ENCODE assay signal across 24 mouse cellular contexts in genomic region chr4:135961709-135962108, GRCm38 (mm10). TPM values are rescaled to one million over a fixed set of nuclear protein-coding genes. Genes with fewer than 3 reads are reported as not detected.
DNase-seq lines count a peak whose midpoint lies in the region; ATAC-seq and TF ChIP-seq lines count a peak whose summit lies in the region.
"Had no signal": no experiment of that assay in that cellular context is flagged by ENCODE, and none has a peak within 500 bp of the region (broad histone marks: within the 10 kb centered on the region; RNA-seq: fewer than 3 reads in every experiment).

No protein-coding gene starts in this region.

- TF ChIP-seq CTCF in layer of hippocampus, adult 2 months (conservative IDR thresholded peaks at IDR 0.05), result no peak

- H3K4me1 ChIP-seq in midbrain, embryonic 10.5 days, result peaks cover 30% of the 10 kb centered on the region
- H3K4me1 ChIP-seq in midbrain, embryonic 13.5 days (replicated peaks), result peaks cover 20% of the 10 kb centered on the region

- H3K9ac ChIP-seq in midbrain, embryonic 13.5 days (replicated peaks), result no peak overlapping the region
- H3K9ac ChIP-seq: hindbrain, embryonic 14.5 days had no signal

- WGBS in midbrain, embryonic 10.5 days, result 87% methylated on average over 5 of the region's 5 CpGs
- 92% methylated on average over 5 of the region's 5 CpGs for WGBS in midbrain, embryonic 13.5 days

- H3K27ac ChIP-seq in layer of hippocampus, adult 2 months, result 0 out of 2 replicates have a peak overlapping the region, but pooled peaks have one; percentile 97
- no peak overlapping the region for H3K27ac ChIP-seq in midbrain, embryonic 10.5 days (replicated peaks)
- no peak overlapping the region for H3K27ac ChIP-seq in midbrain, embryonic 13.5 days
- H3K27ac ChIP-seq: forebrain, embryonic 10.5 days; forebrain, embryonic 13.5 days; heart, adult 2 months; hindbrain, embryonic 14.5 days had no signal

- ATAC-seq in midbrain, embryonic 13.5 days, result no peak
- ATAC-seq: CD4-positive, CD25-positive, alpha-beta regulatory T cell, adult 4 months; forebrain, embryonic 13.5 days; forebrain, embryonic 16.5 days; hindbrain, postnatal 0 days; inflammation-experienced regulatory T-cells, adult 6 months had no signal

- H3K9me3 ChIP-seq in midbrain, embryonic 10.5 days (replicated peaks), result no peaks in the 10 kb centered on the region
- no peaks in the 10 kb centered on the region for H3K9me3 ChIP-seq in midbrain, embryonic 13.5 days
- H3K9me3 ChIP-seq: forebrain, embryonic 10.5 days; forebrain, embryonic 13.5 days; heart, embryonic 10.5 days; heart, embryonic 13.5 days had no signal

- H3K4me3 ChIP-seq in layer of hippocampus, adult 2 months, result no peak overlapping the region
- 0 out of 2 replicates have a peak overlapping the region, but pooled peaks have one; percentile 90 for H3K4me3 ChIP-seq in midbrain, embryonic 10.5 days
- no peak overlapping the region for H3K4me3 ChIP-seq in midbrain, embryonic 13.5 days (replicated peaks)
- H3K4me3 ChIP-seq: forebrain, embryonic 13.5 days; heart, adult 2 months had no signal

- no peak overlapping the region for H3K4me2 ChIP-seq in midbrain, embryonic 13.5 days (replicated peaks)
- H3K4me2 ChIP-seq: forebrain, embryonic 13.5 days had no signal

- DNase-seq in cerebellum, postnatal 10 days, result peak; percentile 5 to 9
- DNase-seq in cerebellum, adult 18-20 months, result no peak
- DNase-seq in layer of hippocampus, adult 2 months (ENCODE audit: low spot score in 2 of 2), result no peak
- no peak for DNase-seq in layer of hippocampus, adult 18-20 months (ENCODE audit: low spot score in 2 of 2)
- no peak for DNase-seq in midbrain, embryonic 10.5 days (ENCODE audit: low spot score)
- no peak for DNase-seq in embryo, embryonic 10.5 days (ENCODE audit: low spot score)
- DNase-seq: adrenal gland, adult 2 months; adrenal gland, postnatal 14 days; embryo, embryonic 11 days; gastrocnemius, postnatal 10 days; gastrocnemius, postnatal 36 days; heart, adult 2 months; heart, postnatal 14 days; heart, postnatal 4 days had no signal

- no peaks in the 10 kb centered on the region; the same call in 1 of the 2 replicates for H3K27me3 ChIP-seq in midbrain, embryonic 10.5 days (ENCODE audit: low read depth, poor library complexity, severe bottlenecking)
- peaks cover 5% of the 10 kb centered on the region; the same call in 1 of the 2 replicates for H3K27me3 ChIP-seq in midbrain, embryonic 13.5 days
- H3K27me3 ChIP-seq: forebrain, embryonic 13.5 days; heart, embryonic 13.5 days had no signal

- H3K36me3 ChIP-seq in midbrain, embryonic 10.5 days, result peaks cover 47% of the 10 kb centered on the region
- H3K36me3 ChIP-seq in midbrain, embryonic 13.5 days, result peaks cover 56% of the 10 kb centered on the region

RNA-seq across cellular contexts. Expression of gene Gale, which starts 1.8 kb away (rescaled TPM):
- total RNA-seq in layer of hippocampus, adult 2 months (2021), result 10 to 100 TPM; 22.6 to 23.8 TPM
- total RNA-seq in layer of hippocampus, adult 18-20 months (2021), result 10 to 100 TPM; 19.6 to 20.9 TPM
- 47.2 and 47.6 TPM in 2 replicates for polyA plus RNA-seq in midbrain, embryonic 10.5 days (2016; fragmentation: Nextera tagmentation; extraction: Ambion mirVana)
- polyA plus RNA-seq in midbrain, embryonic 13.5 days (2015; fragmentation: Nextera tagmentation; extraction: Ambion mirVana), result 39.0 and 40.1 TPM in 2 replicates

RNA-seq across cellular contexts. Expression of gene Lypla2, which starts 10.7 kb away (rescaled TPM):
- 100 to 1,000 TPM in 1 of 2 experiments, 10 to 100 TPM in 1; 95.3 to 103 TPM for total RNA-seq in layer of hippocampus, adult 2 months (2021)
- total RNA-seq in layer of hippocampus, adult 18-20 months (2021), result 100 to 1,000 TPM in 1 of 2 experiments, 10 to 100 TPM in 1; 99.7 to 102 TPM
- polyA plus RNA-seq in midbrain, embryonic 10.5 days (2016; fragmentation: Nextera tagmentation; extraction: Ambion mirVana), result 214 and 220 TPM in 2 replicates
- 190 and 210 TPM in 2 replicates for polyA plus RNA-seq in midbrain, embryonic 13.5 days (2015; fragmentation: Nextera tagmentation; extraction: Ambion mirVana)

RNA-seq across cellular contexts. Expression of gene Hmgcl, which starts 15.5 kb away (rescaled TPM):
- 10 to 100 TPM; 35.2 to 36.1 TPM for total RNA-seq in layer of hippocampus, adult 2 months (2021)
- 10 to 100 TPM; 34.6 to 36.9 TPM for total RNA-seq in layer of hippocampus, adult 18-20 months (2021)
- polyA plus RNA-seq in midbrain, embryonic 10.5 days (2016; fragmentation: Nextera tagmentation; extraction: Ambion mirVana), result 64.5 and 70.1 TPM in 2 replicates
- polyA plus RNA-seq in midbrain, embryonic 13.5 days (2015; fragmentation: Nextera tagmentation; extraction: Ambion mirVana), result 50.3 and 51.0 TPM in 2 replicates

RNA-seq across cellular contexts. Expression of gene Pithd1, which starts 25.4 kb away (rescaled TPM):
- total RNA-seq in layer of hippocampus, adult 2 months (2021), result 10 to 100 TPM; 80.6 to 86.0 TPM
- 10 to 100 TPM; 88.9 to 93.4 TPM for total RNA-seq in layer of hippocampus, adult 18-20 months (2021)
- 66.3 and 69.6 TPM in 2 replicates for polyA plus RNA-seq in midbrain, embryonic 10.5 days (2016; fragmentation: Nextera tagmentation; extraction: Ambion mirVana)
- polyA plus RNA-seq in midbrain, embryonic 13.5 days (2015; fragmentation: Nextera tagmentation; extraction: Ambion mirVana), result 55.0 and 57.3 TPM in 2 replicates

RNA-seq across cellular contexts. Expression of gene Fuca1, which starts 41.2 kb away (rescaled TPM):
- total RNA-seq in layer of hippocampus, adult 2 months (2021), result 10 to 100 TPM; 39.4 to 39.7 TPM
- 10 to 100 TPM; 44.2 to 47.1 TPM for total RNA-seq in layer of hippocampus, adult 18-20 months (2021)
- 54.0 and 63.7 TPM in 2 replicates for polyA plus RNA-seq in midbrain, embryonic 10.5 days (2016; fragmentation: Nextera tagmentation; extraction: Ambion mirVana)
- polyA plus RNA-seq in midbrain, embryonic 13.5 days (2015; fragmentation: Nextera tagmentation; extraction: Ambion mirVana), result 49.5 and 52.9 TPM in 2 replicates

Comparison
In these comparisons a context has a peak if more than half of its experiments do, and no peak if none do; other contexts are left out.
1. DNase-seq: peak in cerebellum, postnatal 10 days (2 of 2); none in cerebellum, adult 18-20 months (0 of 2), layer of hippocampus, adult 2 months (0 of 2), layer of hippocampus, adult 18-20 months (0 of 2), midbrain, embryonic 10.5 days (single experiment) and embryo, embryonic 10.5 days (single experiment).